Mouse (Mus musculus): Measurements from ENCODE around the gene Asic2.

GRCm38 (mm10) chr11:81486265-81486940 is 481.9 kb downstream of the Asic2 start:
- no peak for TF ChIP-seq EP300 (IDR thresholded peaks at IDR 0.05; ENCODE audit: low read depth)
- TF ChIP-seq CTCF (IDR thresholded peaks at IDR 0.05; ENCODE audit: low read depth), result no peak
